Mouse (Mus musculus): Measurements from ENCODE around the gene Olfr1015. TPM values are rescaled to one million over a fixed set of nuclear protein-coding genes. Genes with fewer than 3 reads are reported as not detected.

The Olfr1015 gene
- not detected in 2 replicates for polyA plus RNA-seq (2015; fragmentation: Nextera tagmentation; extraction: Ambion mirVana)

GRCm38 (mm10) chr2:85781717-85782116 lies at the start of gene Olfr1015:
Gene Olfr1015 (plus strand): TSS chr2:85782017.
- no peak for ATAC-seq
- Histone ChIP-seq H3K9ac (no peak within 1 kb of the TSS), H3K4me1 (no peaks in the 10 kb centered on the region), H3K4me3 (no peak within 1 kb of the TSS), H3K27me3 (no peaks in the 10 kb centered on the region), H3K4me2 (no peak within 1 kb of the TSS), H3K27ac (no peak within 1 kb of the TSS), H3K36me3 (ENCODE audit: poor library complexity, severe bottlenecking) (no peaks in the 10 kb centered on the region), H3K9me3 (replicated peaks) (no peaks in the 10 kb centered on the region)

DNA sequence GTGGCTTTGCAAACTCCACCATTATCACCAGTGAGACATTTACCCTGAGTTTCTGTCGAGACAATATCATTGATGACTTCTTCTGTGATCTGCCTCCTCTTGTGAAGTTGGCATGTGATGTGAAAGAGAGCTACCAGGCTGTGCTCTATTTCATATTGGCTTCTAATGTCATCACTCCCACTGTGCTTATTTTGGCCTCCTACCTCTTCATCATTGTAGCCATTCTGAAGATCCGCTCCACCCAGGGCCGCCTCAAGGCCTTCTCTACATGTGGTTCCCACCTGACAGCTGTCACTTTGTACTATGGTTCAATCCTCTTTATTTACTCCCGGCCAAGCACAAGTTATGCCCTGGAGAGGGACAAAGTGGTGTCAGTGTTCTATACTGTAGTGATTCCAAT lies 28.0 kb upstream of the Olfr1015 start:
- no peak overlapping the region for H3K4me3 ChIP-seq
- H3K4me1 ChIP-seq: no peaks in the 10 kb centered on the region
- H3K27me3 ChIP-seq: no peaks in the 10 kb centered on the region
- H3K4me2 ChIP-seq: no peak overlapping the region
- H3K27ac ChIP-seq: no peak overlapping the region
- 81% methylated on average over 4 of the region's 4 CpGs for WGBS
- H3K9me3 ChIP-seq (replicated peaks): no peaks in the 10 kb centered on the region
- ATAC-seq: no peak
- no peaks in the 10 kb centered on the region for H3K36me3 ChIP-seq (ENCODE audit: poor library complexity, severe bottlenecking)
- no peak overlapping the region for H3K9ac ChIP-seq

DNA sequence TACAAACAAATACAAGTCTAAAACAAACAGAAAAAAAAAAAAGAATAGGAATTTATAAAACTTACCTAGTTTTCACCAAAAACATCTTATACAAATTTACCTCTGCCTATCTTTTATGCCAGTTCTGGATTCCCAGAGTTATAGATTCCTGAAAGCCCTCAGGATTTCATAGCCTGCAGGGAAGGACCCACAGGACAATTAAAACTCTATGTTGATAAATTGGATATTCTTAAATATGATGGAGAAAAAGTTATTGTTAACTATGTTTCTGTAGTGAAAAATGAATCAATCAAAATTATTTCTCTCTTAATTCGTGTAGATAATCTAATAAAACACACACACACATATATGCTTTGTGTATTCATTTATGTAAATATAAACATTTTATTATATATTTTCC lies 19.2 kb upstream of the Olfr1015 start, which contains the start of gene Olfr1012:
Olfr1012 (minus strand) TSS at position 101 of the 400 bp plus-strand sequence.
- Histone ChIP-seq H3K4me2 (no peak within 1 kb of the TSS), H3K9ac (no peak within 1 kb of the TSS), H3K36me3 (ENCODE audit: poor library complexity, severe bottlenecking) (no peaks in the 10 kb centered on the region), H3K4me1 (no peaks in the 10 kb centered on the region), H3K4me3 (no peak within 1 kb of the TSS), H3K27me3 (no peaks in the 10 kb centered on the region), H3K27ac (no peak within 1 kb of the TSS), H3K9me3 (replicated peaks) (no peaks in the 10 kb centered on the region)
- WGBS: 81% methylated on average over 1 of the region's 1 CpGs
- ATAC-seq: no peak

DNA sequence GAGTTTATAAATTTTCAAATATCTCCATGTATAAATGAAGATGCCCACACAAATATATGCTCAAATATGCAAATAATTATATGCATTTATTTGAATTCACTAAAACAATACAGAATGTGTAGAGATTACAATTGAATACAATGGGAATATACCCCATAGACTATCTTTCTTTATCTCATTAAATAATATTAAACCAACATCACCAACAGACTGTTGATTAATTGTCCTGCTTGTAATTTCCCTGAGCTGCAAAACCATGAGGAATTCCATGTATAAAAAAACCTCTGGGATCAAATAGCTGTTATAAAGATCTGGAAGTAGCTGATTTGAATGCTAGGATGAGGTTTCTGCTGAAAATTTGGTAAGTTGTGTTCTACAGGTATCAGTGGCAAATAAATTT lies 15.0 kb upstream of the Olfr1015 start, which contains the start of gene Olfr1013:
Olfr1013 (plus strand) TSS at position 301 of the 400 bp plus-strand sequence.
- Histone ChIP-seq H3K9ac (no peak within 1 kb of the TSS), H3K27ac (no peak within 1 kb of the TSS), H3K4me3 (no peak within 1 kb of the TSS), H3K4me1 (no peaks in the 10 kb centered on the region), H3K36me3 (ENCODE audit: poor library complexity, severe bottlenecking) (no peaks in the 10 kb centered on the region), H3K27me3 (no peaks in the 10 kb centered on the region), H3K9me3 (replicated peaks) (no peaks in the 10 kb centered on the region), H3K4me2 (no peak within 1 kb of the TSS)
- no peak for ATAC-seq

DNA sequence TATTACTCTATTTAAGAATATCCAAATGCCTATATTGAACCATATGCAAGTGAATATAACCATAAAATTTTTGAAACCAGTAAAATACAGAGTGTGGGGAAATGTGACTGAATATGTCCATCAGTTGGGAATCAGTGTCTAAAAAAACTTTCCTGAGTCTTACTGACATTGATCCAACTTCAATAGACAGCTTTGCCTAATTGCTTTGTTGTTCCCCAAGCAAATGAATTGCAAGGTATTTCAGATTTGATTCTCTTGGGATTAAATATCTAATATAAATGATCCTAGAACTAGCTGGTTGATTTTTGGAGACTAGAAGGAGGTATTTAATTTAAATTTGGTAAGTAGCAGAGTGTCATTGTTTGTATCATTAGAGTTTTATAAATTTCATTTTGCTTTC lies 9.4 kb upstream of the Olfr1015 start, which contains the start of gene Olfr1014:
Olfr1014 (plus strand) TSS at position 301 of the 400 bp plus-strand sequence.
- H3K4me1 ChIP-seq: no peaks in the 10 kb centered on the region
- no peak within 1 kb of the TSS for H3K27ac ChIP-seq
- no peaks in the 10 kb centered on the region for H3K36me3 ChIP-seq (ENCODE audit: poor library complexity, severe bottlenecking)
- H3K4me2 ChIP-seq: no peak within 1 kb of the TSS
- no peak within 1 kb of the TSS for H3K4me3 ChIP-seq
- H3K9me3 ChIP-seq (replicated peaks): no peaks in the 10 kb centered on the region
- ATAC-seq: no peak
- H3K9ac ChIP-seq: no peak within 1 kb of the TSS
- H3K27me3 ChIP-seq: no peaks in the 10 kb centered on the region

DNA sequence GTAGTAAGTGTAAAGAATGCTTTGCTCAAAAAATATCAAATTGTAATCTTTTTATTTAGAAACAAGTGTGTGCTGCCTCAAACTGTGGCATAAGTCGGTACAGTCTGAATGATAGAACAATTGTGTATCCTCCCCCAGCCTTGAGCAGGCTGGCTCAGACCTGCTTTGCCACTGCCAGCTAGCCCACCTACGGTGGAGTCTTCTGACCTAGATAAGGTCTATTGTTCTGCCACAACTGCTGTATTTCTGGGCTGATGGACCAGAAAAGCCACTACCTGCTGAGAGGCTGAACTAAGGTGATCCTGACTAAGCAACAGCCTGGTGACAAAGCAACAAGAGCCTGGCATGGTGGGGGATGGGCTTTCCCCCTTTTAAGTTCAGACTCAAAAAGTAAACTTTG lies 10.5 kb downstream of the Olfr1015 start:
- H3K4me3 ChIP-seq: no peak overlapping the region
- no peak overlapping the region for H3K27ac ChIP-seq
- peak; percentile 53; the same call in 1 of the 2 replicates for ATAC-seq
- H3K27me3 ChIP-seq: no peaks in the 10 kb centered on the region
- 14% methylated on average over 2 of the region's 2 CpGs for WGBS
- no peaks in the 10 kb centered on the region for H3K36me3 ChIP-seq (ENCODE audit: poor library complexity, severe bottlenecking)
- H3K4me1 ChIP-seq: no peaks in the 10 kb centered on the region
- no peak overlapping the region for H3K4me2 ChIP-seq
- no peaks in the 10 kb centered on the region for H3K9me3 ChIP-seq (replicated peaks)
- no peak overlapping the region for H3K9ac ChIP-seq

GRCm38 (mm10) chr2:85802444-85802843 lies 20.6 kb downstream of the Olfr1015 start, which contains the start of gene Olfr1016:
Gene Olfr1016 (minus strand): TSS chr2:85802544.
- H3K9me3 ChIP-seq (replicated peaks): no peaks in the 10 kb centered on the region
- no peaks in the 10 kb centered on the region for H3K36me3 ChIP-seq (ENCODE audit: poor library complexity, severe bottlenecking)
- H3K9ac ChIP-seq: no peak within 1 kb of the TSS
- H3K4me1 ChIP-seq: no peaks in the 10 kb centered on the region
- no peak for ATAC-seq
- no peaks in the 10 kb centered on the region for H3K27me3 ChIP-seq
- WGBS: 94% methylated on average over 2 of the region's 2 CpGs
- no peak within 1 kb of the TSS for H3K4me3 ChIP-seq
- H3K4me2 ChIP-seq: no peak within 1 kb of the TSS
- H3K27ac ChIP-seq: no peak within 1 kb of the TSS

- no peak for ATAC-seq
- Histone ChIP-seq H3K27ac (no peak overlapping the region), H3K4me2 (no peak overlapping the region), H3K27me3 (no peaks in the 10 kb centered on the region), H3K4me1 (no peaks in the 10 kb centered on the region), H3K36me3 (ENCODE audit: poor library complexity, severe bottlenecking) (no peaks in the 10 kb centered on the region), H3K9ac (no peak overlapping the region), H3K4me3 (no peak overlapping the region), H3K9me3 (replicated peaks) (no peaks in the 10 kb centered on the region)
- WGBS: 95% methylated on average over 4 of the region's 4 CpGs
Measured at GRCm38 (mm10) chr2:85804501-85804900, 22.7 kb downstream of the Olfr1015 start.

GRCm38 (mm10) chr2:85818179-85818578 lies 36.4 kb downstream of the Olfr1015 start, which contains the start of gene Olfr1018:
Gene Olfr1018 (plus strand): TSS chr2:85818479.
- ATAC-seq: no peak
- no peaks in the 10 kb centered on the region for H3K9me3 ChIP-seq (replicated peaks)
- no peaks in the 10 kb centered on the region for H3K27me3 ChIP-seq
- no peak within 1 kb of the TSS for H3K9ac ChIP-seq
- H3K4me1 ChIP-seq: no peaks in the 10 kb centered on the region
- H3K4me3 ChIP-seq: no peak within 1 kb of the TSS
- no peak within 1 kb of the TSS for H3K27ac ChIP-seq
- H3K36me3 ChIP-seq (ENCODE audit: poor library complexity, severe bottlenecking): no peaks in the 10 kb centered on the region
- H3K4me2 ChIP-seq: no peak within 1 kb of the TSS

Other genes with a start within 250 kb of the Olfr1015 start
- gene Olfr996, start 202.8 kb upstream of the Olfr1015 start, polyA plus RNA-seq (2015; fragmentation: Nextera tagmentation; extraction: Ambion mirVana): not detected in 2 replicates
- gene Olfr998, start 193.1 kb upstream of the Olfr1015 start, polyA plus RNA-seq (2015; fragmentation: Nextera tagmentation; extraction: Ambion mirVana): not detected in 2 replicates
- not detected in 2 replicates for gene Olfr1000, start 170.1 kb upstream of the Olfr1015 start, polyA plus RNA-seq (2015; fragmentation: Nextera tagmentation; extraction: Ambion mirVana)
- gene Olfr1002, start 131.3 kb upstream of the Olfr1015 start, polyA plus RNA-seq (2015; fragmentation: Nextera tagmentation; extraction: Ambion mirVana): not detected in 2 replicates
- gene Olfr154, start 117.6 kb upstream of the Olfr1015 start, polyA plus RNA-seq (2015; fragmentation: Nextera tagmentation; extraction: Ambion mirVana): not detected in 2 replicates
- gene Olfr1006, start 103.2 kb upstream of the Olfr1015 start, polyA plus RNA-seq (2015; fragmentation: Nextera tagmentation; extraction: Ambion mirVana): not detected in 2 replicates
- not detected in 2 replicates for gene Olfr1008, start 92.6 kb upstream of the Olfr1015 start, polyA plus RNA-seq (2015; fragmentation: Nextera tagmentation; extraction: Ambion mirVana)
- not detected in 2 replicates for gene Olfr1009, start 66.6 kb upstream of the Olfr1015 start, polyA plus RNA-seq (2015; fragmentation: Nextera tagmentation; extraction: Ambion mirVana)
- gene Olfr1012, start 19.3 kb upstream of the Olfr1015 start, polyA plus RNA-seq (2015; fragmentation: Nextera tagmentation; extraction: Ambion mirVana): not detected in 2 replicates
- not detected in 2 replicates for gene Olfr1013, start 14.9 kb upstream of the Olfr1015 start, polyA plus RNA-seq (2015; fragmentation: Nextera tagmentation; extraction: Ambion mirVana)
- not detected in 2 replicates for gene Olfr1014, start 9.3 kb upstream of the Olfr1015 start, polyA plus RNA-seq (2015; fragmentation: Nextera tagmentation; extraction: Ambion mirVana)
- not detected in 2 replicates for gene Olfr1016, start 20.5 kb downstream of the Olfr1015 start, polyA plus RNA-seq (2015; fragmentation: Nextera tagmentation; extraction: Ambion mirVana)
- not detected in 2 replicates for gene Olfr1018, start 36.5 kb downstream of the Olfr1015 start, polyA plus RNA-seq (2015; fragmentation: Nextera tagmentation; extraction: Ambion mirVana)
- gene Olfr1019, start 63.5 kb downstream of the Olfr1015 start, polyA plus RNA-seq (2015; fragmentation: Nextera tagmentation; extraction: Ambion mirVana): not detected in 2 replicates
- not detected in 2 replicates for gene Olfr1020, start 65.0 kb downstream of the Olfr1015 start, polyA plus RNA-seq (2015; fragmentation: Nextera tagmentation; extraction: Ambion mirVana)
- gene Olfr1022, start 86.6 kb downstream of the Olfr1015 start, polyA plus RNA-seq (2015; fragmentation: Nextera tagmentation; extraction: Ambion mirVana): not detected in 2 replicates
- not detected in 2 replicates for gene Olfr1023, start 103.6 kb downstream of the Olfr1015 start, polyA plus RNA-seq (2015; fragmentation: Nextera tagmentation; extraction: Ambion mirVana)
- not detected in 2 replicates for gene Olfr1024, start 123.0 kb downstream of the Olfr1015 start, polyA plus RNA-seq (2015; fragmentation: Nextera tagmentation; extraction: Ambion mirVana)
- not detected in 2 replicates for gene Olfr1025-ps1, start 133.2 kb downstream of the Olfr1015 start, polyA plus RNA-seq (2015; fragmentation: Nextera tagmentation; extraction: Ambion mirVana)
- not detected in 2 replicates for gene Olfr1026, start 139.5 kb downstream of the Olfr1015 start, polyA plus RNA-seq (2015; fragmentation: Nextera tagmentation; extraction: Ambion mirVana)
- gene Olfr1028, start 168.4 kb downstream of the Olfr1015 start, polyA plus RNA-seq (2015; fragmentation: Nextera tagmentation; extraction: Ambion mirVana): not detected in 2 replicates
- gene Olfr1029, start 191.9 kb downstream of the Olfr1015 start, polyA plus RNA-seq (2015; fragmentation: Nextera tagmentation; extraction: Ambion mirVana): not detected in 2 replicates
- gene Olfr1030, start 197.3 kb downstream of the Olfr1015 start, polyA plus RNA-seq (2015; fragmentation: Nextera tagmentation; extraction: Ambion mirVana): not detected in 2 replicates
- not detected in 2 replicates for gene Olfr1031, start 208.3 kb downstream of the Olfr1015 start, polyA plus RNA-seq (2015; fragmentation: Nextera tagmentation; extraction: Ambion mirVana)
- not detected in 2 replicates for gene Olfr1032, start 223.5 kb downstream of the Olfr1015 start, polyA plus RNA-seq (2015; fragmentation: Nextera tagmentation; extraction: Ambion mirVana)
- gene Olfr1033, start 238.6 kb downstream of the Olfr1015 start, polyA plus RNA-seq (2015; fragmentation: Nextera tagmentation; extraction: Ambion mirVana): not detected in 2 replicates